Mouse (Mus musculus): ENCODE results near the gene Cript. TPM values are rescaled to one million over a fixed set of nuclear protein-coding genes. Genes with fewer than 3 reads are reported as not detected.

The Cript gene
- total and polyA plus RNA-seq, 3 experiments: 18.4 to 43.1 (median 34.8) TPM

GRCm38 (mm10) chr17:87041739-87042138 lies 16.4 kb downstream of the Cript start:
- TF ChIP-seq TBP (conservative IDR thresholded peaks at IDR 0.05; ENCODE audit: low read depth, low read length) (no peak), CHD2 (IDR thresholded peaks at IDR 0.05; ENCODE audit: low read length) (no peak), ZC3H11A (IDR thresholded peaks at IDR 0.05; ENCODE audit: low read depth, low read length) (no peak), MEF2A (IDR thresholded peaks at IDR 0.05; ENCODE audit: borderline replicate concordance, low read depth, low read length) (no peak), KAT2A (IDR thresholded peaks at IDR 0.05; ENCODE audit: insufficient replicate concordance, low read length) (no peak), TCF12 (IDR thresholded peaks at IDR 0.05; ENCODE audit: low read depth, low read length) (no peak), EP300 (IDR thresholded peaks at IDR 0.05; ENCODE audit: low read length) (no peak), NRF1 (IDR thresholded peaks at IDR 0.05; ENCODE audit: low read depth, low read length) (no peak), CTCF (conservative IDR thresholded peaks at IDR 0.05 in 1 of 2, IDR thresholded peaks at IDR 0.05 in 1 of 2; ENCODE audit: low read depth in 2 of 2, low read length in 2 of 2) (no peak), IRF4 (IDR thresholded peaks at IDR 0.05; ENCODE audit: low read depth, low read length) (no peak), NELFE (IDR thresholded peaks at IDR 0.05; ENCODE audit: low read depth, low read length) (no peak), BHLHE40 (IDR thresholded peaks at IDR 0.05; ENCODE audit: low read depth, low read length) (no peak), USF1 (IDR thresholded peaks at IDR 0.05; ENCODE audit: low read depth, low read length) (no peak)
- H3K79me2 ChIP-seq (replicated peaks; ENCODE audit: control insufficient read depth, extremely low read depth, insufficient read depth, poor library complexity, severe bottlenecking): no peaks in the 10 kb centered on the region
- no peak for DNase-seq (ENCODE audit: extremely low read depth)
- no peaks in the 10 kb centered on the region for H3K9me3 ChIP-seq (replicated peaks; ENCODE audit: low read length)
- no peak overlapping the region for H3K4me2 ChIP-seq (ENCODE audit: insufficient read depth, low read depth, poor library complexity, severe bottlenecking)
- no peak overlapping the region for H3K9ac ChIP-seq (ENCODE audit: insufficient read depth, low read depth)
- dilution Hi-C loops (cut with MboI; ENCODE audit: extremely low pct_ligation_motif_present, extremely low pct_unique_long_range_greater_than_20kb, low sequenced_read_pairs): no loop called here
- no peak overlapping the region for H3K4me3 ChIP-seq (replicated peaks in 1 of 3; ENCODE audit: low read depth in 2 of 3, low read length in 2 of 3, poor library complexity in 1 of 3)
- 0 out of 4 replicates have a peak, but pooled peaks cover 0 to 2% of the 10 kb centered on the region in 2 experiments for H3K4me1 ChIP-seq (ENCODE audit: control insufficient read depth in 1 of 2, insufficient read depth in 2 of 2)
- in situ Hi-C loops (cut with MboI; ENCODE audit: low pct_ligation_motif_present, low pct_unique_long_range_greater_than_20kb, low sequenced_read_pairs): loop anchor here (5.0 to 25.0 kb wide), 2 partner anchors 124 to 554 kb away; partner anchors contain the start of gene Tmem247
- H3K36me3 ChIP-seq (replicated peaks in 1 of 2; ENCODE audit: control insufficient read depth in 1 of 2, insufficient read depth in 1 of 2, low read length in 1 of 2): peaks cover 4 to 18% of the 10 kb centered on the region in 2 experiments
- H3K27ac ChIP-seq (ENCODE audit: insufficient read depth, low read depth): no peak overlapping the region
- no peaks in the 10 kb centered on the region for H3K27me3 ChIP-seq (replicated peaks)

GRCm38 (mm10) chr17:87044364-87044763 lies 19.0 kb downstream of the Cript start:
- H3K4me3 ChIP-seq (replicated peaks in 1 of 3; ENCODE audit: low read depth in 2 of 3, low read length in 2 of 3, poor library complexity in 1 of 3): no peak overlapping the region
- H3K4me2 ChIP-seq (ENCODE audit: insufficient read depth, low read depth, poor library complexity, severe bottlenecking): peak overlapping the region; percentile 33; the same call in 1 of the 2 replicates
- peak; percentile 92 for DNase-seq (ENCODE audit: extremely low read depth)
- TF ChIP-seq TBP (conservative IDR thresholded peaks at IDR 0.05; ENCODE audit: low read depth, low read length): no peak
- 0 out of 2 replicates have a peak, but pooled peaks have one; percentile 8 for TF ChIP-seq TCF12 (IDR thresholded peaks at IDR 0.05; ENCODE audit: low read depth, low read length)
- TF ChIP-seq HCFC1 (IDR thresholded peaks at IDR 0.05; ENCODE audit: low read depth, low read length): no peak
- TF ChIP-seq MEF2A (IDR thresholded peaks at IDR 0.05; ENCODE audit: borderline replicate concordance, low read depth, low read length): peak; percentile 67
- no peak for TF ChIP-seq USF2 (conservative IDR thresholded peaks at IDR 0.05; ENCODE audit: low read depth, low read length)
- peak; percentile 100 for TF ChIP-seq SMC3 (IDR thresholded peaks at IDR 0.05; ENCODE audit: low read depth, low read length)
- TF ChIP-seq ZKSCAN1 (IDR thresholded peaks at IDR 0.05; ENCODE audit: borderline replicate concordance, low read depth, low read length): no peak
- peak; percentile 92 for TF ChIP-seq RAD21 (IDR thresholded peaks at IDR 0.05; ENCODE audit: low read depth, low read length)
- peak; percentile 95 for TF ChIP-seq ZC3H11A (IDR thresholded peaks at IDR 0.05; ENCODE audit: low read depth, low read length)
- peak; percentile 25; the same call in 1 of the 2 replicates for TF ChIP-seq MAFK (IDR thresholded peaks at IDR 0.05; ENCODE audit: insufficient replicate concordance, low read length)
- TF ChIP-seq MYC (IDR thresholded peaks at IDR 0.05; ENCODE audit: low read depth, low read length): peak; percentile 73; the same call in 1 of the 2 replicates
- peak; percentile 90 to 100 for TF ChIP-seq CTCF (conservative IDR thresholded peaks at IDR 0.05 in 1 of 2, IDR thresholded peaks at IDR 0.05 in 1 of 2; ENCODE audit: low read depth in 2 of 2, low read length in 2 of 2)
- peak; percentile 83; the same call in 1 of the 2 replicates for TF ChIP-seq NELFE (IDR thresholded peaks at IDR 0.05; ENCODE audit: low read depth, low read length)
- peak; percentile 71; the same call in 1 of the 2 replicates for TF ChIP-seq IRF4 (IDR thresholded peaks at IDR 0.05; ENCODE audit: low read depth, low read length)
- TF ChIP-seq EP300 (IDR thresholded peaks at IDR 0.05; ENCODE audit: low read length): no peak
- TF ChIP-seq MXI1 (IDR thresholded peaks at IDR 0.05; ENCODE audit: low read depth, low read length): no peak
- TF ChIP-seq GABPA (IDR thresholded peaks at IDR 0.05; ENCODE audit: insufficient replicate concordance, low read depth, low read length): no peak
- TF ChIP-seq JUND (conservative IDR thresholded peaks at IDR 0.05; ENCODE audit: low read depth, low read length): 0 out of 2 replicates have a peak, but pooled peaks have one; percentile 42
- TF ChIP-seq ELF1 (IDR thresholded peaks at IDR 0.05; ENCODE audit: low read depth, low read length): no peak; the same call in 1 of the 2 replicates
- peak; percentile 32; the same call in 1 of the 2 replicates for TF ChIP-seq MAX (IDR thresholded peaks at IDR 0.05; ENCODE audit: low read length)
- TF ChIP-seq PAX5 (IDR thresholded peaks at IDR 0.05; ENCODE audit: low read length): no peak
- peak; percentile 22; the same call in 1 of the 2 replicates for TF ChIP-seq BHLHE40 (IDR thresholded peaks at IDR 0.05; ENCODE audit: low read depth, low read length)
- H3K36me3 ChIP-seq (replicated peaks in 1 of 2; ENCODE audit: control insufficient read depth in 1 of 2, insufficient read depth in 1 of 2, low read length in 1 of 2): no peaks in the 10 kb centered on the region
- no peaks in the 10 kb centered on the region for H3K9me3 ChIP-seq (replicated peaks; ENCODE audit: low read length)
- in situ Hi-C loops (cut with MboI; ENCODE audit: low pct_ligation_motif_present, low pct_unique_long_range_greater_than_20kb, low sequenced_read_pairs) (loop anchor here (5.0 to 25.0 kb wide), 2 partner anchors 127 to 557 kb away; partner anchors contain the start of gene Tmem247), dilution Hi-C loops (cut with MboI; ENCODE audit: extremely low pct_ligation_motif_present, extremely low pct_unique_long_range_greater_than_20kb, low sequenced_read_pairs) (no loop called here)
- 0 out of 4 replicates have a peak, but pooled peaks cover 0 to 2% of the 10 kb centered on the region in 2 experiments for H3K4me1 ChIP-seq (ENCODE audit: control insufficient read depth in 1 of 2, insufficient read depth in 2 of 2)
- peak overlapping the region; percentile 36; the same call in 1 of the 2 replicates for H3K9ac ChIP-seq (ENCODE audit: insufficient read depth, low read depth)
- H3K79me2 ChIP-seq (replicated peaks; ENCODE audit: control insufficient read depth, extremely low read depth, insufficient read depth, poor library complexity, severe bottlenecking): no peaks in the 10 kb centered on the region
- H3K27me3 ChIP-seq (replicated peaks): no peaks in the 10 kb centered on the region
- H3K27ac ChIP-seq (ENCODE audit: insufficient read depth, low read depth): no peak overlapping the region
